Mouse (Mus musculus): ENCODE measurements at regions not wholly inside any gene's neighbourhood (a gene's known extent, or its start where the extent isn't known, plus 50 kb on each side); places are given as distances from the start of the nearest gene placed in this dataset.
A peak's percentile ranks its signal among the peaks of the same experiment; 100 is the strongest.
"Not testable (repeated sequence)": the region's sequence is repeated elsewhere in the genome, so short reads cannot be mapped to it uniquely, and the experiment has no call there.

GRCm38 (mm10) chr1:14109190-14109482 lies 1984.0 kb downstream of the 4930444P10Rik start:
- DNase-seq = no peak

DNA sequence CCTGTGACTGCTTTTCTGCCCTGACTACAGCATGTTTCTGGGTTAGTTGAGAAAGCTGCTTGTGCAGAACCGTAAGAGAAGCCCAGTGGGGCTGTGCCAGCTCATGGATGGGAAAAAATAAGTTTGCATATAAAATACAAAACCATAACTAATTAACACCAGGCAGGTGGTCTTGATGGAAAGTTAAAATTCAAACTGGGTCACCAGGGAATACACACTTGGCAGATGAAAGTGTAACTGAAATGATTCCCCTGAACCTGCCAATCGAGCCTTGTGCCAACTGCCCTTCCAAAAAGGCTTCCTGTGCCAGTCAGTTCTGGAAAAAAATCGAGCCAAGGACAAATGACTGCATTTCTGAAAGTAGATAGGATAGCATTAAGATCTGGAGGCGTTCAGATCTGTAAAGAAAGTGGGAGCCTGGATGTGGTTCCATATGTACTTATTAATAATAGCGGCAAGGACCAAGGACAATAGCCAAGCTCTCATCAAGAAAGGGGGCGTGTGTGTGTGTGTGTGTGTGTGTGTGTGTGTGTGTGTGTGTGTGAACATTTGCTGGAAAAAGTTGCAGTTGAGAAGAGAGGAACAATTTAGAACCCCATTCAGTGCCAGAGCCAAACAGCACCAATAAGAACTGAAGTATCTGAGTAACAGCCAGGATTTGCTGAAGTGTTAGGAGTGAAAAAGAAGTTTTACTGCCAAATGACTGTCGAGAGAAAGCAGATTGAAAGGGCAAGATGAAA lies 1984.5 kb downstream of the 4930444P10Rik start:
- DNase-seq = peak; percentile 35

GRCm38 (mm10) chr1:14105521-14105920 lies 1987.6 kb downstream of the 4930444P10Rik start:
- not testable (repeated sequence) for DNase-seq

DNA sequence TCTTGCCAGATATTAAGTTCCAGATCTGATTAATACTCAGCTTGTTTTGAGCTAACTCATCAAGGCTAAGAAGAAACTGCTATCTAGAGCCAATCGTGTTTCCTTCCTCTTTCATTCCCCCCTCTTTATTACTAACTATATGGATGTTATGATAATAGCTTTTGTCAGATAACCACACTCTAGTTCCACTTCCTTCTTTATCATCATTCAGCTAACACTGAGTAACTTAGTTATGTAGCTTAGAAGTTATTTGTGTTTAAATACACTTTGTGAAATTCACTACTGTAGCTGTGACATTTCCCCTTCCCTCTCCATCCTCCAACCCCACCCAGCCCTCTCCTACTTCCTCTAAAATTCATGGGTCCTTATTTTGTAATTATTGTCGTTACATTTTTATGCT lies 1988.6 kb downstream of the 4930444P10Rik start:
- DNase-seq = no peak

- DNase-seq = no peak
Observed at GRCm38 (mm10) chr1:14099031-14099430, 1994.1 kb downstream of the 4930444P10Rik start.

DNA sequence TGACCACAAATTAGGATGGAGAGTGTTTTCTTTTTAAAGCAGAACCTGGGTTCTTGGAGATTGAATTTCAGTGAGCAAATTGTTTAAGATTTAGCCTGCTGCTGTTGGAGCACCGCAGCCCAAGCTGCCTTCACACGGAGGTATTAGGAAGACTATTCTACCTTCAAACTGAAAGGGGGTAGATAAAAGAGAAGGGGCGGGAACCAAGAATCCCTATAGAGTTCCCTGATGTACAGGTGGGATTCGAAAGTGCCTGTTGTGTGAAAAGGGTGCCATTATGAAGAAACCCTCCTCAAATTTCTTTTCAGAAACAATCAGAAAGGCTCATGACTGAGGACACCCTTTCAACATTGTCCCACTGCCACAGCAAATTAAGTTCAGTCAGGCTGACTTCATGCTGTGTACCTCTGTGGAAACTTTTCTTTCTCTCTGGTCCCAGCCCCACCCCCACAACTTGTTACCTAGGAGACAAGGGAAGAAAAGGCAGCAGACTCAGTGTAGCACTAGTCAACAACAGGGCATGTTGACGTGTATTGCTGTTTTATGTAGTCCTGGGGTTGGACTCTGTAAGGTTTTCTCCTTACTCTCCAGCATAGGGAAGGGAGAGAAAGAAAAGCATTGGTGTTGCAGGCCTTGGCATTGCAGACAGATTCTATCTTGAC lies 1995.4 kb downstream of the 4930444P10Rik start:
- DNase-seq = no peak

GRCm38 (mm10) chr1:14064856-14065255 lies 2028.3 kb downstream of the 4930444P10Rik start:
- DNase-seq = no peak

- DNase-seq = no peak
Observed at GRCm38 (mm10) chr1:14036163-14036562, 2057.0 kb downstream of the 4930444P10Rik start.

GRCm38 (mm10) chr1:14011484-14011883 lies 2081.6 kb downstream of the 4930444P10Rik start:
- no peak for DNase-seq

DNA sequence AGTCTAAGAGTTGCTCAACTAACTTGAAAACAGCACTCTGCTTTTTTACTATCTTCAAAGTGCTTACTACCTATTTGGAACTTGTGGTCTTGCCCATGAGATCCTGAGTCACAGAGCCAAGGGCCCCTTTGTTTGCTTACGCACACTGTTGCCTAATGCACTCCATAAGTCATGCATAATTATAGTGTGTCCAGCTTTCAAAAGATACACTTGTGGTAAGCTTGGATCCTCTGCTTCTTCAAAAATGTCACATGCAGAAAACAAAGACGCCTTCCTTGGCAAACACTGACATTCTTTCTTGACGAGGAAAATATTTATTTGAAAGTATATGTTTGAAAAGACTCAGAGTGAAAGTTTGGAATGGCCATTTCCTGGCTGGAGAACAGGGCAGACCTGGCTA lies 2082.3 kb downstream of the 4930444P10Rik start:
- DNase-seq = no peak

DNA sequence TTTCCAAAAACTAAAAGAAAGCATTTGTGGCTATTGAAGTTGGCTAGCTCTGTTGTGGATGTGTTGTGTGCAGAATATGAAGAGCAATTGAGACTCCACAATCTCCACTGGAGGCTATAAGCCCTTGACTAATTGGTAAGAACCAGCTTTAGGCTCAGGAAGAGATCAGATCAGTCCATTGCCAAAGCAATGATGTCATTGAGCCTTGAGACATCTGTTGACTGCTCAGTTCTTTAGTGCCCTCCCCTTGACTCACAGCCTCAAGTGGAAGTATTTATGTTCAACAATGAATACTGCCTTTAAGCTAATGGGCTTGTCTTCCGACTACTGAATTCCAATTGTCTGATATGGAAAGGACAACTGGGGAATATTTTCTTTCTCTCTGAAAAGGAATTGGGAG lies 2090.6 kb downstream of the 4930444P10Rik start:
- no peak for DNase-seq

DNA sequence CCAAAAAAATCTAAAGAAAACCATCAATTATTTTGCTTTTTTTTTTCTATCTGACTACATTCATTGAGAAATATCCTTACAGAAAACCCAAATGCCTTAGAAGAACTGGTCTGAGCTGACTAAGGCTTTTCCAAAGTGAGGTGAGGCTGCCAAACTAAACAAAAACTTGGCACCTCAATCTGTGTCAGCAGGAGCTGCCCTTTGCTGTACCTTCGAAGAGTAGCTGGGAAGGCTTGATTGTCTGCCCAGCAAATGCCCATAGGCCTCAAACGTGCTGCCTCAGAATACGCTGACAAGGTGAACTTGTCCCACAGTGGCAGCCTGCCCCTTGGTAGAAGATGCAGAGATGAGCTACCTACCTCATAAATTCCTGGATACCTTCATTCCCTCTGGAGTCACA lies 2091.7 kb downstream of the 4930444P10Rik start:
- DNase-seq = no peak

- no peak for DNase-seq
Observed at GRCm38 (mm10) chr1:14000605-14001395, 2092.3 kb downstream of the 4930444P10Rik start.

GRCm38 (mm10) chr1:13998178-13998708 lies 2094.9 kb downstream of the 4930444P10Rik start:
- no peak for DNase-seq

DNA sequence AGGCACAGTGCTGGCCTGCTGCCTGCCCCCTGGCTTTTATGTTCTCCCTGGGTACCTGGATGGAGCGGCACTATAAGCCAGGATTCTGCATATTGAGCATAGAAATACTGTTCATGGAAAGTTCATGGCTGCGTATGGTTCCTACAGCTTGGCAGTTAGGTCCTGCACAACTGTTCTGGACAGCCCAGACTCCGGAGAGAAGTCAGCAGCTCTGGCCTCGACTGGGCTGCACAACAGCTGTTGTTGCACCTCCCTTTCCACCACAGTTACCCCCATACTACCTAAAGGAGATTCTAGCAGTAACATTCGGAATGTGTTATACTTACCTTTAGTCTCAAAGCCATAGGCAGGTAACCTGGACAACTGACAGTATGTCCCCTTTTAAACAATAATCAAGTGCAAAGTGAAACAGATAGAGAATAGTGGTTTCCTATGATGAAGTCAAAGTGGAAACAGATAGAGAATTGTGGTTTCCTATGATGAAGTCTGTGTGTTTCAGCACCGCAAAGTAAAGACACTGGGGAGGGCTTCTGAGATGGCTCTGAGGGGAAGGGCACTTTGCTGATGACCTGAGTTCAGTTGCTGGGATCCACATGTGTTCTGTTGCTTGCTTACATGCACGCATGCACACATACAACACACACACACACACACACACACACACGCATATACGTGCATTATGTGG lies 2099.2 kb downstream of the 4930444P10Rik start:
- no peak for DNase-seq

DNA sequence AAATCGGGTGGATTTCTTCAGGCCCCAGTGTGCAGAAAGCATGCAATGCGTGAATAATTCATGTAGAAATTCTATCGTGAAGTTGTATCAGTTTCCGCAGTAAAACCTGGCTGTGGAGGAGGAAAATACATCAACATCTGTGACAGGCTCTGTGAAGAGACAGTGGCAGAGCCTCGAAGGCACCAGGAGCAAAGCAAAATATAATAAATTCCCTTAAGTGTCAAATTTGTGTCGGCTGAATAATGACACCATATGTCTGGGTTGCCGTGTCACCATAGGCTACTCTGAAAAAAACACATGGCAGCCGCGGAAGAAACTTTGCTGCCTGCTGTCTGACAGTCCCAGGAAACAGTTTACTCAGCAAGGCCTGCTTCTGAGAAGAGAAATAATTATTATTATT lies 2100.1 kb downstream of the 4930444P10Rik start:
- DNase-seq = no peak

DNA sequence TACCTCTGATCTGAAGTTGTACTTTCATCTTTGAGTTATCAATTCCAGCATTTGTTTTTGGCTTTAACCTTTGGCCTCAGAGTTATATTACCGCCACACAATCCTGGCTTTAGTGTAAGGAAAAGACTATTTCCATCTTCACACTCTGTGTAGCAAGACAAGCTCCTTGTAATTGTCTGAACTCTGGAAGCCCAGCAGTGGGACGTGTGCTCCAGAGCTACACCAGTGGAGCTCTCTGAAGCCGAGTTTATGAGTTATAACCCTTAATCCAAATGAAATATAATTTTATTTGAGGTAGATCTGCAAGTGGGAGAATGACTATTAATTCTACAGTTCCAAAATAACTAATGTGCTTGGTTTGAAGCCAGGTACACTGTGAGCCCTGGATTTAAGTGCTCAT lies 2103.8 kb downstream of the 4930444P10Rik start:
- DNase-seq = no peak

DNA sequence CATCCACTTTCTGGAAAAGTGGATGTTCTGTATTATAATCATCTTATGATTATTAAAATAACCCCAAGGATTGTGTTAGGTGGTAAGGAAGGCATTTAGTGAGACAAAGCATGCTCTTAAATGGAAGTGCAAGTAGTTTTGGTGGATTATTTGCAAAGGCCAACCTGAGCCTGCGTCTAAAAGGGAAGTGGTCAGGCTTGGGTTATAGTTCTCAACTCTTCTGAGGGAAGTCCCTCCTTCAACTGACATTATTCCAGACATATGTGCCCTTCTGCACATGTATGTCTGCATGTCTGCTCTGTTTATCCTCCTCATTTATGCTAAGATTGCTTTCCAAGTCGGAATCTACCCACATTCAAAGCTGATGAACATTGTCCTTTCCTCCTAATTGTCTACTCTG lies 2108.3 kb downstream of the 4930444P10Rik start:
- no peak for DNase-seq

GRCm38 (mm10) chr1:13980273-13980672 lies 2112.9 kb downstream of the 4930444P10Rik start:
- DNase-seq = no peak

DNA sequence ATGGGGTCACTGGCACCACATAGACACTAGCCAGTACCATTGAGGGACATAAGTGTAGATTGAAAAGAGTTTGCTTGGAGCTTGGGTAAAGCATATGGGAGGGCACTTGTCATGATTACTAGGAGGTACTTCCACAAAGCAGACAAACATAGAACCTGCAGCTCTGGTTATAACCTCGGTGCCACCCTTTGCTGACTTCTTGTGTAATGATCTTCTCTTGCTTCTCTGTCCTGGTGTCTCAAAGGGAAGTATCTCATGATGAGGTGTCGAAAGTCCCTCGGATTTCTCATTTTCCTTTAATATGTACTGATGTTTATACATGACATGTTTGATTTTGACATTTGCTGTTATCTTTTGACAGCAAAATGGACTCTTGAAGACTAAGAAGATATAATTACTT lies 2114.5 kb downstream of the 4930444P10Rik start:
- no peak for DNase-seq

GRCm38 (mm10) chr1:13977207-13977606 lies 2115.9 kb downstream of the 4930444P10Rik start:
- no peak for DNase-seq

- no peak for DNase-seq
Observed at GRCm38 (mm10) chr1:13949241-13949640, 2143.9 kb downstream of the 4930444P10Rik start.
